Mouse (Mus musculus) erythroblast, embryonic 14.5 days (primary cell): ENCODE results near the gene Uchl4.

Experiments
- GATA1 ChIP-seq: IDR thresholded peaks from 2 replicates; pipeline ENCODE4 v1.6.1; 2012; ENCODE audit warnings: low read length, inconsistent platforms, mixed read lengths
- TAL1 ChIP-seq: IDR thresholded peaks from 3 replicates; pipeline ENCODE4 v1.6.1; 2012; ENCODE audit warnings: low read length, inconsistent platforms, mixed read lengths

DNA sequence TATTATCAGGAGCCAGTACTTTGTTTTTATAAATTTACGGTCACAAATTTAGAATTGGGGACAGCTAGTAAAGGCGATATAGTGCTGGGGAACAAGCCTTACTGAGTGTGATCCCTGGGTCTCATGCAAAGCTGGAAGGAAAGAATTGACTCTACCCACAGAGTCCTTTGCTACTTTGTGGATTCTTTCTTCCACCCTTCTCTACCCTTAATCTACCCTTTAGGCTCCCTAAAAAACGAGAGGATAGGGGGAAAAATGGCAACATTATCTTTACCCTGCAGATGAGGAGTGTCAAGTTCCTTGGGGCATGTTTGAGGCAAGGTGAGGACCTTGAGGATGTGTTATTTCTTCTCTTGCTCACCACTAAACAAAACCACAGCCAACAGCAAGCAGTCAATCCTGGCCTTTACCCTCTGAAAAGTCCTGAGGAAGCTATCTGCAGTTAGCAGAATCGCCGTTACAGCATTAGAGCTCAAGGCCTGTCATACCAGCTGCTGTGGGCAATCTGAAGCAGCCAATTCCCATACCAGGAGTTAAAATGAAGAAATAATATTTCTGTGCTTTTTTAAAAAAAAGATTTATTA is 47.5 kb downstream of the Uchl4 start:
- TF ChIP-seq GATA1: no peak
- no peak for TF ChIP-seq TAL1
